Mouse (Mus musculus): ENCODE measurements around the gene Nckap5l. TPM values are rescaled to one million over a fixed set of nuclear protein-coding genes. Genes with fewer than 3 reads are reported as not detected.
"Not testable (repeated sequence)": the region's sequence is repeated elsewhere in the genome, so short reads cannot be mapped to it uniquely, and the experiment has no call there.

Gene Nckap5l
- polyA plus RNA-seq, 1 experiment from 2014 or later, result 0.53 TPM

GRCm38 (mm10) chr15:99386110-99386509 is 71.4 kb downstream of the Nckap5l start:
- H3K27me3 ChIP-seq (ENCODE audit: insufficient read depth, low read length); H3K4me2 ChIP-seq (ENCODE audit: low read depth, low read length); H3K9me3 ChIP-seq (ENCODE audit: low read length); H3K36me3 ChIP-seq (replicated peaks; ENCODE audit: insufficient read depth, low read length); H3K4me3 ChIP-seq (ENCODE audit: low read depth, low read length); DNase-seq; H3K9ac ChIP-seq (replicated peaks): not testable (repeated sequence)
- Histone ChIP-seq H3K4me1 (ENCODE audit: insufficient read depth) (peaks cover 23% of the 10 kb centered on the region), H3K27ac (ENCODE audit: low read depth) (peak overlapping the region; percentile 67)
- WGBS (ENCODE audit: insufficient replicate concordance), result 66% methylated on average over 3 of the region's 3 CpGs
- peak; percentile 44 for TF ChIP-seq CTCF (IDR thresholded peaks at IDR 0.05; ENCODE audit: low read depth)
- 0 out of 2 replicates have a peak, but pooled peaks have one; percentile 3 for ATAC-seq

DNA sequence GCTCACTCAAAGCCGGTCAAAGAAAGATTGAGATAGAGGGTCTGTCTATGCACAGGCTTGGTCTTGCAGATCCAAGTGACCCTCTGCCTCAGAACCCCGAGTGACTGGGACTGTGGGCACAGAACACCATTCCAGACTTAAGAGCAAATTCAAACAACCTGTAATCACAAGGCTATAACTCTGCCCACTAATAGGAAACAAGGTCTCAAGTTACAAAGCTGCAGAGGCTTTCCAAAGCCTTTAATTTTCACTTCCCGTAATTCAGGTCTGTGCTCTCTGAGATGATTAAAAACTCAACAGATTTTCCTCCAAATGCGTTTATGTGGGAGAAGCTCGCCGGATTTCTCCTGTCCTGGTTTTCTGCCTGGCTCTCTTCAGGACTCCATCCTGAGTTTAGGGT is 73.5 kb downstream of the Nckap5l start:
- no peak overlapping the region for H3K27ac ChIP-seq (ENCODE audit: low read depth)
- no peak for DNase-seq
- H3K27me3 ChIP-seq (ENCODE audit: insufficient read depth, low read length), result no peaks in the 10 kb centered on the region
- no peaks in the 10 kb centered on the region for H3K9me3 ChIP-seq (ENCODE audit: low read length)
- no peak overlapping the region for H3K9ac ChIP-seq (replicated peaks)
- TF ChIP-seq CTCF (IDR thresholded peaks at IDR 0.05; ENCODE audit: low read depth) (no peak), EP300 (IDR thresholded peaks at IDR 0.05; ENCODE audit: low read depth) (no peak)
- no peak for ATAC-seq
- 62% methylated on average over 6 of the region's 6 CpGs for WGBS (ENCODE audit: insufficient replicate concordance)
- H3K36me3 ChIP-seq (replicated peaks; ENCODE audit: insufficient read depth, low read length), result no peaks in the 10 kb centered on the region
- H3K4me3 ChIP-seq (ENCODE audit: low read depth, low read length), result no peak overlapping the region
- H3K4me2 ChIP-seq (ENCODE audit: low read depth, low read length), result no peak overlapping the region
- peaks cover 19% of the 10 kb centered on the region for H3K4me1 ChIP-seq (ENCODE audit: insufficient read depth)

- Histone ChIP-seq H3K9me3 (ENCODE audit: low read length) (no peaks in the 10 kb centered on the region; the same call in 1 of the 2 replicates), H3K9ac (replicated peaks) (no peak overlapping the region), H3K4me2 (ENCODE audit: low read depth, low read length) (no peak overlapping the region), H3K27me3 (ENCODE audit: insufficient read depth, low read length) (no peaks in the 10 kb centered on the region), H3K27ac (ENCODE audit: low read depth) (no peak overlapping the region), H3K36me3 (replicated peaks; ENCODE audit: insufficient read depth, low read length) (no peaks in the 10 kb centered on the region), H3K4me3 (ENCODE audit: low read depth, low read length) (no peak overlapping the region), H3K4me1 (ENCODE audit: insufficient read depth) (peaks cover 15% of the 10 kb centered on the region)
- ATAC-seq (peak; percentile 76), DNase-seq (no peak)
- no peak for TF ChIP-seq CTCF (IDR thresholded peaks at IDR 0.05; ENCODE audit: low read depth)
- TF ChIP-seq EP300 (IDR thresholded peaks at IDR 0.05; ENCODE audit: low read depth), result no peak
Measured at GRCm38 (mm10) chr15:99382893-99383292, 74.7 kb downstream of the Nckap5l start.

GRCm38 (mm10) chr15:99376240-99376639 is 81.3 kb downstream of the Nckap5l start:
- Histone ChIP-seq H3K4me3 (ENCODE audit: low read depth, low read length) (no peak overlapping the region), H3K36me3 (replicated peaks; ENCODE audit: insufficient read depth, low read length) (no peaks in the 10 kb centered on the region), H3K4me1 (ENCODE audit: insufficient read depth) (no peaks in the 10 kb centered on the region), H3K9me3 (ENCODE audit: low read length) (no peaks in the 10 kb centered on the region; the same call in 1 of the 2 replicates), H3K27me3 (ENCODE audit: insufficient read depth, low read length) (0 out of 2 replicates have a peak, but pooled peaks cover 3% of the 10 kb centered on the region), H3K9ac (replicated peaks) (no peak overlapping the region), H3K27ac (ENCODE audit: low read depth) (no peak overlapping the region), H3K4me2 (ENCODE audit: low read depth, low read length) (no peak overlapping the region)
- TF ChIP-seq EP300 (IDR thresholded peaks at IDR 0.05; ENCODE audit: low read depth) (no peak), CTCF (IDR thresholded peaks at IDR 0.05; ENCODE audit: low read depth) (no peak)
- no peak for ATAC-seq
- 88% methylated on average over 5 of the region's 5 CpGs for WGBS (ENCODE audit: insufficient replicate concordance)
- no peak for DNase-seq

DNA sequence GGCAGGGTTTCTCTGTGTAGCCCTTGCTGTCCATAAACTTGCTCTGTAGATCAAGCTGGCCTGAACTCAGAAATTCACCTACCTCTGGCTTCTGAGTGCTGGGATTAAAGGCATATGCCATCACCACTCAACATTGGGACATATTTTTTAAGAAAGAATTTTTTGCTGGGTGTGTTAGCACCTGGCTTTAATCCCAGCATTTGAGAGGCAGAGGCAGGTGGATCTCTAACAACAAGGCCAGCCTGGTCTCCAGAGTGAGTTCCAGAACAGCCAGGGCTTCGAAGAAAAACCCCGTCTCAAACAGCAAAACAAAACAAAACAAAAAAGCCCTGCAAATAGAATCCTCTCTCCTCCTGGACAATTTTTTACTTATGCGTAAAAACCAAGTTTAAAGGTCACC is 82.0 kb downstream of the Nckap5l start:
- WGBS (ENCODE audit: insufficient replicate concordance), result 83% methylated on average over 3 of the region's 3 CpGs
- Histone ChIP-seq H3K4me1 (ENCODE audit: insufficient read depth) (no peaks in the 10 kb centered on the region), H3K4me2 (ENCODE audit: low read depth, low read length) (no peak overlapping the region), H3K27me3 (ENCODE audit: insufficient read depth, low read length) (0 out of 2 replicates have a peak, but pooled peaks cover 6% of the 10 kb centered on the region), H3K27ac (ENCODE audit: low read depth) (no peak overlapping the region), H3K36me3 (replicated peaks; ENCODE audit: insufficient read depth, low read length) (no peaks in the 10 kb centered on the region), H3K9ac (replicated peaks) (no peak overlapping the region), H3K9me3 (ENCODE audit: low read length) (no peaks in the 10 kb centered on the region; the same call in 1 of the 2 replicates), H3K4me3 (ENCODE audit: low read depth, low read length) (no peak overlapping the region)
- ATAC-seq (no peak), DNase-seq (no peak)
- TF ChIP-seq EP300 (IDR thresholded peaks at IDR 0.05; ENCODE audit: low read depth), result no peak
- TF ChIP-seq CTCF (IDR thresholded peaks at IDR 0.05; ENCODE audit: low read depth), result no peak

GRCm38 (mm10) chr15:99375036-99375435 is 82.5 kb downstream of the Nckap5l start:
- no peak for DNase-seq
- Histone ChIP-seq H3K27ac (ENCODE audit: low read depth) (no peak overlapping the region), H3K4me3 (ENCODE audit: low read depth, low read length) (no peak overlapping the region), H3K36me3 (replicated peaks; ENCODE audit: insufficient read depth, low read length) (no peaks in the 10 kb centered on the region), H3K27me3 (ENCODE audit: insufficient read depth, low read length) (peaks cover 6% of the 10 kb centered on the region; the same call in 1 of the 2 replicates), H3K9me3 (ENCODE audit: low read length) (no peaks in the 10 kb centered on the region; the same call in 1 of the 2 replicates), H3K9ac (replicated peaks) (no peak overlapping the region), H3K4me1 (ENCODE audit: insufficient read depth) (peaks cover 2% of the 10 kb centered on the region; the same call in 1 of the 2 replicates), H3K4me2 (ENCODE audit: low read depth, low read length) (no peak overlapping the region)
- 85% methylated on average over 5 of the region's 5 CpGs for WGBS (ENCODE audit: insufficient replicate concordance)
- TF ChIP-seq CTCF (IDR thresholded peaks at IDR 0.05; ENCODE audit: low read depth) (no peak), EP300 (IDR thresholded peaks at IDR 0.05; ENCODE audit: low read depth) (no peak)
- no peak for ATAC-seq

- no peak for DNase-seq
- ATAC-seq, result no peak
- WGBS (ENCODE audit: insufficient replicate concordance), result 70% methylated on average over 9 of the region's 9 CpGs
Measured at GRCm38 (mm10) chr15:99372761-99373160, 84.8 kb downstream of the Nckap5l start.

More at GRCm38 (mm10) chr15:99372761-99373160, 84.8 kb downstream of the Nckap5l start:
- Histone ChIP-seq H3K27me3 (ENCODE audit: insufficient read depth, low read length) (peaks cover 10% of the 10 kb centered on the region; the same call in 1 of the 2 replicates), H3K9ac (replicated peaks) (no peak overlapping the region), H3K27ac (ENCODE audit: low read depth) (no peak overlapping the region), H3K36me3 (replicated peaks; ENCODE audit: insufficient read depth, low read length) (no peaks in the 10 kb centered on the region), H3K4me1 (ENCODE audit: insufficient read depth) (peaks cover 15% of the 10 kb centered on the region), H3K9me3 (ENCODE audit: low read length) (no peaks in the 10 kb centered on the region), H3K4me3 (ENCODE audit: low read depth, low read length) (no peak overlapping the region), H3K4me2 (ENCODE audit: low read depth, low read length) (no peak overlapping the region)
- TF ChIP-seq EP300 (IDR thresholded peaks at IDR 0.05; ENCODE audit: low read depth) (no peak), CTCF (IDR thresholded peaks at IDR 0.05; ENCODE audit: low read depth) (no peak)

Other genes with a start within 250 kb of the Nckap5l start
- 0.05 and 0.07 TPM in 2 replicates for gene Kcnh3, start 232.9 kb downstream of the Nckap5l start, polyA plus RNA-seq (2015; fragmentation: Nextera tagmentation; extraction: Ambion mirVana)
- 25.1 and 27.2 TPM in 2 replicates for gene Mcrs1, start 205.8 kb downstream of the Nckap5l start, polyA plus RNA-seq (2015; fragmentation: Nextera tagmentation; extraction: Ambion mirVana)
- gene Prpf40b, start 162.7 kb downstream of the Nckap5l start, polyA plus RNA-seq (2015; fragmentation: Nextera tagmentation; extraction: Ambion mirVana), result 7.1 and 8.6 TPM in 2 replicates
- gene Fam186b, start 161.9 kb downstream of the Nckap5l start, polyA plus RNA-seq (2015; fragmentation: Nextera tagmentation; extraction: Ambion mirVana), result not detected in 2 replicates
- gene Fmnl3, start 87.3 kb downstream of the Nckap5l start, polyA plus RNA-seq (2015; fragmentation: Nextera tagmentation; extraction: Ambion mirVana), result 2.2 and 2.4 TPM in 2 replicates
- 566 and 586 TPM in 2 replicates for gene Tmbim6, start 64.9 kb downstream of the Nckap5l start, polyA plus RNA-seq (2015; fragmentation: Nextera tagmentation; extraction: Ambion mirVana)
- 4.7 and 4.9 TPM in 2 replicates for gene Bcdin3d, start 17.0 kb upstream of the Nckap5l start, polyA plus RNA-seq (2015; fragmentation: Nextera tagmentation; extraction: Ambion mirVana)
- not detected in 2 replicates for gene Faim2, start 70.4 kb upstream of the Nckap5l start, polyA plus RNA-seq (2015; fragmentation: Nextera tagmentation; extraction: Ambion mirVana)
- gene Aqp2, start 121.3 kb upstream of the Nckap5l start, polyA plus RNA-seq (2015; fragmentation: Nextera tagmentation; extraction: Ambion mirVana), result not detected in 2 replicates
- gene Aqp5, start 133.0 kb upstream of the Nckap5l start, polyA plus RNA-seq (2015; fragmentation: Nextera tagmentation; extraction: Ambion mirVana), result 0.14 TPM in 1 of 2 replicates, not detected in the other
- not detected in 2 replicates for gene Aqp6, start 143.7 kb upstream of the Nckap5l start, polyA plus RNA-seq (2015; fragmentation: Nextera tagmentation; extraction: Ambion mirVana)
- gene Racgap1, start 193.9 kb upstream of the Nckap5l start, polyA plus RNA-seq (2015; fragmentation: Nextera tagmentation; extraction: Ambion mirVana), result 28.6 and 31.9 TPM in 2 replicates
- 0.38 and 0.54 TPM in 2 replicates for gene Asic1, start 212.6 kb upstream of the Nckap5l start, polyA plus RNA-seq (2015; fragmentation: Nextera tagmentation; extraction: Ambion mirVana)
- 4.7 and 5.3 TPM in 2 replicates for gene Smarcd1, start 244.4 kb upstream of the Nckap5l start, polyA plus RNA-seq (2015; fragmentation: Nextera tagmentation; extraction: Ambion mirVana)
- 1.3 and 2.9 TPM in 2 replicates for gene Gm17349, start 247.7 kb upstream of the Nckap5l start, polyA plus RNA-seq (2015; fragmentation: Nextera tagmentation; extraction: Ambion mirVana)